Mouse (Mus musculus) heart, adult 2 months (tissue): ENCODE results near the gene Maf. TPM values are rescaled to one million over a fixed set of nuclear protein-coding genes. Genes with fewer than 3 reads are reported as not detected.

Source experiments
- DNase-seq, 2 experiments: peaks; one replicate each; pipeline ENCODE4 v3.0.0; 2021
- H3K27ac ChIP-seq: fragments of 200-600 bp; 2 replicates; pipeline ENCODE4 v1.8.1; 2022
- H3K27me3 ChIP-seq: fragments of 200-500 bp; 2 replicates; pipeline ENCODE4 v1.6.1; 2012; ENCODE audit warnings: mild to moderate bottlenecking, low read length, inconsistent platforms, mixed read lengths; ENCODE audit not compliant: control insufficient read depth, insufficient read depth
- H3K36me3 ChIP-seq: fragments of 200-500 bp; 2 replicates; pipeline ENCODE4 v1.6.1; 2012; ENCODE audit warnings: low read length, inconsistent platforms; ENCODE audit not compliant: control insufficient read depth, insufficient read depth
- H3K4me1 ChIP-seq: fragments of 200-500 bp; 2 replicates; pipeline ENCODE4 v1.6.1; 2011; ENCODE audit warnings: low read length; ENCODE audit not compliant: control insufficient read depth, insufficient read depth
- H3K4me3 ChIP-seq: fragments of 200-600 bp; 2 replicates; pipeline ENCODE4 v1.8.1; 2022
- H3K79me2 ChIP-seq: fragments of 200-500 bp; replicated peaks from 2 replicates; pipeline ENCODE4 v1.6.1; 2012; ENCODE audit warnings: mild to moderate bottlenecking, inconsistent platforms, low read length, moderate library complexity, mixed read lengths; ENCODE audit not compliant: control insufficient read depth, insufficient read depth
- H3K9ac ChIP-seq: fragments of 200-500 bp; 2 replicates; pipeline ENCODE4 v1.6.1; 2012; ENCODE audit warnings: low read depth, mild to moderate bottlenecking, control low read depth, inconsistent platforms, low read length, mixed read lengths
- CTCF ChIP-seq: fragments of 200-600 bp; IDR thresholded peaks from 2 replicates; pipeline ENCODE4 v1.8.1; 2022; ENCODE audit warnings: antibody characterized with exemption, mild to moderate bottlenecking, moderate library complexity
- EP300 ChIP-seq: fragments of 200-500 bp; IDR thresholded peaks from 2 replicates; pipeline ENCODE4 v1.6.1; 2011; ENCODE audit warnings: low read depth, low read length, control low read depth; ENCODE audit not compliant: insufficient read depth
- POLR2A ChIP-seq: fragments of 200-500 bp; IDR thresholded peaks from 2 replicates; pipeline ENCODE4 v1.6.1; 2011; ENCODE audit warnings: mild to moderate bottlenecking, low read depth, low read length, control low read depth; ENCODE audit not compliant: insufficient read depth
- WGBS: fragments of 180-500 bp; shearing (Covaris S2); methylation state at CpG from one replicate; pipeline ENCODE4 v1.1.7; 2018; 5-methylcytosine and 5-hydroxymethylcytosine counted together
- intact Hi-C: fragments of 180-260 bp; cut with DNase I; formaldehyde crosslinking; loops from one replicate; pipeline ENCODE4 v1.15.1; 2025
- polyA plus RNA-seq: library from polyadenylated mRNA; depleted of rRNA; stranded (reverse); fragments of >200 nt; gene quantifications from 2 replicates; pipeline ENCODE4 v1.2.3, GENCODE M21; 2012
- total RNA-seq, 2 experiments: library from RNA; stranded (reverse); gene quantifications; 2 replicates each; pipeline ENCODE4 v1.2.3; 2021

The Maf gene
- total and polyA plus RNA-seq, 3 experiments: 2.9 to 8.6 (median 7.8) TPM

GRCm38 (mm10) chr8:115745648-115746047 is 38.1 kb upstream of the Maf start:
- WGBS: 15% methylated on average over 2 of the region's 2 CpGs
- Histone ChIP-seq H3K27ac (no peak overlapping the region), H3K4me3 (no peak overlapping the region), H3K4me1 (no peaks in the 10 kb centered on the region; the same call in 1 of the 2 replicates), H3K36me3 (no peaks in the 10 kb centered on the region), H3K79me2 (no peaks in the 10 kb centered on the region), H3K27me3 (no peaks in the 10 kb centered on the region), H3K9ac (no peak overlapping the region)
- no peak for DNase-seq
- TF ChIP-seq EP300: no peak
- TF ChIP-seq CTCF: no peak
- TF ChIP-seq POLR2A: no peak
- intact Hi-C loops: no loop called here

- TF ChIP-seq POLR2A: no peak
- no peak for TF ChIP-seq CTCF
- no peak for TF ChIP-seq EP300
- DNase-seq: no peak
- Histone ChIP-seq H3K4me3 (no peak overlapping the region), H3K79me2 (no peaks in the 10 kb centered on the region), H3K4me1 (no peaks in the 10 kb centered on the region; the same call in 1 of the 2 replicates), H3K9ac (no peak overlapping the region), H3K27me3 (no peaks in the 10 kb centered on the region), H3K27ac (no peak overlapping the region), H3K36me3 (no peaks in the 10 kb centered on the region)
- 65% methylated on average over 2 of the region's 2 CpGs for WGBS
- intact Hi-C loops: no loop called here
Observed at GRCm38 (mm10) chr8:115743441-115743840, 35.8 kb upstream of the Maf start.

- H3K36me3 ChIP-seq: no peaks in the 10 kb centered on the region
- 76% methylated on average over 6 of the region's 6 CpGs for WGBS
- H3K27ac ChIP-seq: no peak overlapping the region
- no peak for TF ChIP-seq CTCF
- TF ChIP-seq POLR2A: no peak
- no peak for TF ChIP-seq EP300
- no peak for DNase-seq
- intact Hi-C loops: no loop called here
- H3K27me3 ChIP-seq: no peaks in the 10 kb centered on the region
- no peaks in the 10 kb centered on the region; the same call in 1 of the 2 replicates for H3K4me1 ChIP-seq
- no peak overlapping the region for H3K4me3 ChIP-seq
- H3K79me2 ChIP-seq: no peaks in the 10 kb centered on the region
- H3K9ac ChIP-seq: no peak overlapping the region
Observed at GRCm38 (mm10) chr8:115742646-115743045, 35.1 kb upstream of the Maf start.

GRCm38 (mm10) chr8:115741964-115742363 is 34.4 kb upstream of the Maf start:
- Histone ChIP-seq H3K36me3 (no peaks in the 10 kb centered on the region), H3K9ac (no peak overlapping the region), H3K27me3 (no peaks in the 10 kb centered on the region), H3K27ac (no peak overlapping the region), H3K4me3 (no peak overlapping the region), H3K4me1 (no peaks in the 10 kb centered on the region; the same call in 1 of the 2 replicates), H3K79me2 (no peaks in the 10 kb centered on the region)
- 76% methylated on average over 6 of the region's 6 CpGs for WGBS
- intact Hi-C loops: no loop called here
- TF ChIP-seq EP300: no peak
- TF ChIP-seq POLR2A: no peak
- TF ChIP-seq CTCF: no peak
- DNase-seq: no peak

- intact Hi-C loops: no loop called here
- TF ChIP-seq EP300 (no peak), POLR2A (no peak), CTCF (no peak)
- 88% methylated on average over 4 of the region's 4 CpGs for WGBS
- no peak for DNase-seq
- H3K27me3 ChIP-seq: no peaks in the 10 kb centered on the region
- H3K27ac ChIP-seq: no peak overlapping the region
- H3K4me3 ChIP-seq: no peak overlapping the region
- H3K4me1 ChIP-seq: no peaks in the 10 kb centered on the region; the same call in 1 of the 2 replicates
- H3K36me3 ChIP-seq: no peaks in the 10 kb centered on the region
- H3K9ac ChIP-seq: no peak overlapping the region
- no peaks in the 10 kb centered on the region for H3K79me2 ChIP-seq
Observed at GRCm38 (mm10) chr8:115739756-115740155, 32.2 kb upstream of the Maf start.

- H3K27ac ChIP-seq: no peak overlapping the region
- H3K4me3 ChIP-seq: no peak overlapping the region
- DNase-seq: no peak
- intact Hi-C loops: no loop called here
- H3K9ac ChIP-seq: no peak overlapping the region
- H3K36me3 ChIP-seq: no peaks in the 10 kb centered on the region
- no peaks in the 10 kb centered on the region for H3K4me1 ChIP-seq
- WGBS: 75% methylated on average over 6 of the region's 6 CpGs
- H3K27me3 ChIP-seq: no peaks in the 10 kb centered on the region
- H3K79me2 ChIP-seq: no peaks in the 10 kb centered on the region
- TF ChIP-seq CTCF (no peak), POLR2A (no peak), EP300 (no peak)
Observed at GRCm38 (mm10) chr8:115732401-115732800, 24.8 kb upstream of the Maf start.
